Mouse (Mus musculus): ENCODE results near the gene Gm13889. TPM values are rescaled to one million over a fixed set of nuclear protein-coding genes. Genes with fewer than 3 reads are reported as not detected.

Gene Gm13889
- total RNA-seq (2021), result 10 to 100 TPM; 52.1 to 59.2 TPM

GRCm38 (mm10) chr2:93956908-93957784 lies at the start of gene Gm13889:
TSS of gene Gm13889 (minus strand) at chr2:93957201.
- peak; percentile 87 to 89 for DNase-seq

GRCm38 (mm10) chr2:94002331-94002730 lies 45.3 kb upstream of the Gm13889 start:
- DNase-seq, result peak; percentile 85 to 86

DNA sequence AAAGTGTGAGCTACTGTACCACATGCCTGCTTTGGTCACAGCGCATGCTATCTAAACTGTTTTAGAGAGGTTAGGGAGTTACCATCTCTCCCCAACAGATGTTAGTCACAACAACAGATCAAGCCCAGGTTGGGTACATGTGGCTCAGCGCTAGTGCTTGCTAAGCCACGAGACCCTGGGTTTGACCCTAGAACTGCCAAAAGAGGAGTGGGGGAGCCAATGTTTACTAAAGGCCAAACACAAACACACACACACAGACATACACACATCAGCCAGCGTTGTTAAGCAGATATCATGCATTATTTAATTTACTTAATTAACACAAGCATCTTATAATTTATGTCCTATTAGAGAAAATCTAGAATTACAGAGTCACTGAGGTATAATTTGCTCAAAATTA lies 44.9 kb upstream of the Gm13889 start:
- no peak for DNase-seq

GRCm38 (mm10) chr2:94001411-94001810 lies 44.4 kb upstream of the Gm13889 start:
- no peak for DNase-seq

- DNase-seq, result no peak
These were observed 39.3 kb upstream of the Gm13889 start, which contains the start of gene Gm27027 for GRCm38 (mm10) chr2:93996254-93996653. TSS of gene Gm27027 (minus strand) at chr2:93996354.

GRCm38 (mm10) chr2:93992810-93993209 lies 35.8 kb upstream of the Gm13889 start:
- no peak for DNase-seq

GRCm38 (mm10) chr2:93992259-93992658 lies 35.3 kb upstream of the Gm13889 start:
- peak; percentile 43 to 54 for DNase-seq

DNA sequence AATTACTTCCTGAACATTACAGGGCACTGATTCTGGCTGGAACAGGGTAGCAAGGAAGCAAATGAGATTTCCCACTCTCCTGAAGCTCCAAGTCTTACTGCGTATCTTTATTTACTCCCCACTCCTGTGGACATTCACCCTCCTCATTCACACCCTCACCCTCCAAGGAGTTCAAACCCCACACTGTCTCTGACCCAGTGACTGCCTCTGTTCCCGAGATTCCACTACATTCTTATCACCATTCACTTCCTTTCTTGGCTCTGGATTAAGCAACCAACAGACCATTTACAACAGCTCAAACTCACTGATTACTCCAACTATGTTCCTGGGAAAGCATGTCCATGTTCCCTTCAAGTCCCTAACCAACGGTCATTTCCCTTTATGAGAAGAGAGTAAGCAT lies 34.3 kb upstream of the Gm13889 start:
- DNase-seq, result no peak

DNA sequence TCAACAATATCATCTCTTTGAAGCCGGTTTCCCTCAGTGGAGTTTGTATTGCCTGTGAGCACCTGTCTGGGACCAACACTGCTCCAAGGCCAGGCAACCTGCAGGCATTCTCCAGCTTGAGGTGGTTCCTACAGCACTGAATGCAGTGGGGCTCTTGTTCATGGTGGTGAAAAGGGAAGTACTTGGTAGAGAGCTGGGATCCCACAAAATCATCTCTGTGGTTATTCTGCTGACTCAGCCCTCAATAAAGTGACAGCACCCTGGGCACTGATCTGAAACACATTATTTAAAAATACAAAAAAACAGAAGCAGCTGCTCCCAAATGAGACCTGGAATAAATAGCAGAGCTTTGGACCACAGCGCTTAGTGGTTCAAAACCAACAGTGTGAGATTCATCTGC lies 31.4 kb upstream of the Gm13889 start:
- no peak for DNase-seq

- no peak for DNase-seq
These were observed 25.6 kb upstream of the Gm13889 start for GRCm38 (mm10) chr2:93982457-93983235.

DNA sequence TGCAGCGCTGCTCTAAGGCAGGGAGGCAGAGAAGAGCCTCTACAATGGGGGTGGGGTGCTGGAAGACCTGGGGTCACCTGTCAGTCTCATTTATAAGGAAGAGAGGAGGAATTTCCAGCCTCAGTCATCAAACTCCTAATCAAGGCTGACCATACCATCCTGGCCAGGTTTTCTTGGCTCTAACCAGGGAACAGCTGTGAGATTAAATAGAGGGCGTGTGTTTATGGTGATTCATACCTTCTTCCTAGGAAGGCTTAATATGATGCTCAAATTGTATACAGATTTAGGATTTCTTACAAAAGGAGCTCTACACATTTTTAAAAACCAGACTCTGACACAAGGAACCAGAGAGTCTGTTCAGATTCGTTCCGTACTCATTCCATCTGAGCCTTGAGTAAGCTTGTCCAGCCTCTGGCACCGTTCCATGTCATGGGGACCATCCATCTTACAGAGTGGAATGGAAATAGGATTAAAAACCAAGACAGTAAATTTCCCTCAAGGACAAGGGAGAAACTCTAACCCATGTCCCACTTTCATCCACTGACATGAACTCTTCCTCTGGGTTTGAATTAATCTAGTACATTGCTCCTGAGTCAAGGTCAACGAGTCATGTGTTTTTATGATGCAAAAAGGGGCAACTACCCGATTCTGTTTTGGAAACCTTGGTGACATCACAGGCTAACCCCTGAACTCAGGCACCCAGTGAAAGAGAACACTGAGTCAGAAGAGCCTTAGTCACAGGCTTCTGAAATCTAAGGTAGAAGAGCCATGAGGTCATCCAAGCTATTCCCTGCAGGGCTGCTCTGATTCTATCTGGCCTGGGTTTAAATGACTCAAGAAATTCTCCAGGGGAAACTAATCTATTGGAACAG lies 22.5 kb upstream of the Gm13889 start:
- no peak for DNase-seq

DNA sequence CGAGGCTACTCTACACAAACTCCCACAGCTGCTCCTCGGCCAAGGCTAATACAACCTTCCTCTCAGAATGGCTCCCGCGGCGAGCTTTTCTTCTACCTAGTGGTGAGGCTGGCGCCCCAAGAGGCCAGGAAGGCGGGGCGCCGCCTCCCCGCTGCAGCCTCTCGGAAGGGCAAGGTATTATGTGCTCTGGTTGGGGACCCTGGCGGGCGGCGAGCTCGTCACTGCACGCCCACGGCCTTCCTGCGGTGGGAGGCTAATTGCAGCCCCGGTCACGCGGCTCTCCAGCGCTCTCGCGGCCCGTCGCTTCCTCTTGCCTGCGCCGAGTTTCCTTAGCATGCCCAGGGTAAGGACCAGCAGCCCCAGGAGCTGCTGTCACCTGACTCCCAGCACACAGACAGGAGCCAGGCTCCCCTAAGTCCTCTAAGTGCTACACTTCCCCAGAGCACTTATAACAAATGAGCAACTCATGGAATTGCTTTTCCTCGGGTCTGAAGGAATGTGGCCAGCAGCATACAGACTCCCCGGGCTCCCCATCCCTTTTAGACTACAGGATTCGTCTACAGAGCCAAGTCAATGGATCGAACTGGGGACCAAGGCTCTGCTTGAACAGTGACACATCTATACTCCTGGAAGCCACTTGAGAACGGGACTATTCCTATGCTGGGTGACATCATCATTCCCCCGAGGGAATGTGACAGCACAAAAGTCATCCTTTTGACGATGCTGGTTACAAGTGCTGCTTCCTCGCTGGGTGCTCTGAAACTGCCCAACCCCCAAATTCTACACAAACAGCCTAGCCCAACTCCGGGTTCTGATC lies 19.6 kb upstream of the Gm13889 start:
- DNase-seq, result peak in 1 of 2 experiments; percentile 58

DNA sequence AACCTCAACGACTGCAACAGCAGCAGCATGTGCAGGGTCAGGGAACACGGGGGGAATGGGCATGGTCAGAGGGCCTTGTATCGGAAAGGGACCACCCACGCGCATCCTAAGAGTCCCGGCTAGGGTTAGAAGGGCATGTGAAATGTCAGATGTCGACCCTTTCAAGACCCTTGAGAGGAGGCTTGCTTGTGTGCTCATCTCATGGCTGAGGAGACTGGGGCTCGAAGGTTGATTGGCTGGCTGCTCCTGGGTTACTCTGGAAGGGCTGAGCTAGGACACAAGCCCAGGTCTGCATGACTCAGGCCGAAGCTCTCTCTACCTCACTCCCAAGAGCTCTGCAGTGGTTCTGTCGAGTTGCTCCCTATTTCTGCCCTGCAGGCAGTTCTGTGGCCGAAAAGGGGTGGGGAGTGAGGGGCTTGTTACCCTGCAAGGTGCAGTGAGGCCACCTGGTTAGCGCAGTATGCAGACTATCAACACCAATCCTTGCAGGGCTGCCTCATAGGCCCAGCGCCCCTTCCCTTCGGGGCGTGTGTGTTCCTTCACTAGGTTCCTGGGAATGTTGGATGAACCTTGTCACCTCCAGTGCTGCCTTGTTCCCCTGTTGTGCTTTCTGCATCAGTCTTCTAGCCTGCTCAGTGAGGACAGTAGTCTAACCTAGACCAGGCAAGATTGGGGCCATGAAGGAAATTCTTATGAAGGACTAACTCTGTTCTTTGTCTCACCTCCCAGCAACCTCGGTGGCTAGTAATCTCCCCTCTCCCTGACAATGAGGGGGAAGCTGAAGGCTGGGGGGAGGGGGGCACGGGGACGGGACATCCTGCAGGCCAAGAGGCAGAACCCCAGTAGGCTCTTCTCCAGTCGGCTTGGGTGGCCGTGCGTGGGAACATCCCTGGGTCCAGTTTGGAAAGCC lies 18.8 kb upstream of the Gm13889 start:
- no peak for DNase-seq

DNA sequence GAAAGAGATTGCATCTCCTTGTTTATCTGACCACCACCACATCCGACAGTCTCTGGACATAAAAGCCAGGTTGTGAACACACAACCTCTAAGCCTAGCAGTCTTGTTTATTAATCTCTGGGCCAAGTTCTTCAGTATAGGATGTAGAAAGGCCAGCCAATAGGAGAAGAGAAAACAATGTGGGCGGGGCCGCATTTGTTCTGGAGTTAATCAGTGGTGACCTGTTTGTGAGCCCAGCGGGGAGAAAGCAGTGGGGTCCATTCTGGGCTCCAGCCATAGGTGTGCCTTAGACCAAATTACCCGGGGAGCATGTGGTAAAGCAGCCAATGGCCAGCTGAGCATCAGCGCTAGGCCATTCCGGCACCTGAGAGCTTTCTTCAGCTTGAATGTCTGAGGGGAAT lies 18.0 kb upstream of the Gm13889 start:
- DNase-seq, result no peak

GRCm38 (mm10) chr2:93971647-93972046 lies 14.6 kb upstream of the Gm13889 start:
- DNase-seq, result no peak

GRCm38 (mm10) chr2:93964494-93965160 lies 7.6 kb upstream of the Gm13889 start:
- DNase-seq, result peak in 1 of 2 experiments; percentile 55

DNA sequence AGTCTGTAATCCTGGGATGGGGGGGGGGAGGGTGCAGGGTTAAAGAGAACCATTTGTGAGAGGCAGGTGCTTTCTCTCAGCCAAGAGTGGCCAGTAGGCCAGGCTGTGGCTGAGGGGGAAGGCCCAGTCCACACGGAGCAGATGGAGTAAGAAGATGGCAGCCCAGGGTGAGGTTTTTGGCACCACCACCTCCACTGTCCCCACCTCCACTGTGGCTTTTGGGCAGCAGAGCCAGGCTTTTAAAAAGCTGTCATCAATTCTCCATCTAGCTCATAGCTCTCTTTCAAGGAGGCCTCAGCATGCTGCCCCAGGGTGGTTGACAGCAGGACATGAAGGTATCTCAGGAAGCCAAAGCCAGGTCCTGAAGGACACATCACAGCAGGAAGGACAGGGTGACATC lies 6.8 kb upstream of the Gm13889 start:
- no peak for DNase-seq

GRCm38 (mm10) chr2:93961716-93962115 lies 4.7 kb upstream of the Gm13889 start:
- DNase-seq, result no peak

- no peak for DNase-seq
These were observed 2.3 kb upstream of the Gm13889 start for GRCm38 (mm10) chr2:93959346-93959745.

DNA sequence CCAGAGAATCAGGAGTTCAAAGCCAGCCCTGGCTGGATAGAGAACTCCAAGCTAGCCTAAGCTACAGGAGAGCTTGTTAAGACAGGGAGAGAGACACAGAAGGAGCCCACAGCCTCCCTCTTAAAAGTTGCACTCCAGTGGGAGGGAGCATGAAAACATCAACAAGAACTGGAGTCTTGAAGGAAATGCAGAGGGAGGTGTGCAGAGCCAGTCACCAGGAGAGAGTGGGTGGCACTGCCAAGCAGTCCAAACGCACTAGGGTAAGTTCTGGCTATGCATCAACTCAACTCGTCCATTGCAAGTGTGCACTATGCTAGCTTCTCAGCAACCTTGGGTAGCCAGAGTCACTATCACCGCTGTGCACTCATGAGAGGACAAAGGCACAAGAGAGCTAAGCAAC lies 1.2 kb upstream of the Gm13889 start:
- no peak for DNase-seq
